Mouse (Mus musculus): ENCODE measurements around the gene Hils1. TPM values are rescaled to one million over a fixed set of nuclear protein-coding genes. Genes with fewer than 3 reads are reported as not detected.
A peak's percentile ranks its signal among the peaks of the same experiment; 100 is the strongest.

The Hils1 gene
- polyA plus RNA-seq (2012; fragmentation: generic; extraction: Trizol), result not detected
- long read RNA-seq, experiment 1, result 0 reads
- long read RNA-seq, experiment 2, result 0 reads

GRCm38 (mm10) chr11:94967419-94967818, at the start of gene Hils1:
Gene Hils1 (plus strand): TSS chr11:94967593.
- Histone ChIP-seq H3K27me3 (ENCODE audit: control insufficient read depth, insufficient read depth, insufficient read length) (peaks cover 9% of the 10 kb centered on the region), H3K79me2 (ENCODE audit: control insufficient read depth, insufficient read depth) (no peaks in the 10 kb centered on the region), H3ac (ENCODE audit: control insufficient read depth, insufficient read length, low read depth) (no peak within 1 kb of the TSS), H3K36me3 (ENCODE audit: control insufficient read depth, insufficient read depth) (no peaks in the 10 kb centered on the region), H3K79me3 (ENCODE audit: low read depth) (no peaks in the 10 kb centered on the region), H3K4me3 (ENCODE audit: insufficient read depth, poor library complexity, severe bottlenecking) (no peak within 1 kb of the TSS)
- TF ChIP-seq MYOG (IDR thresholded peaks at IDR 0.05; ENCODE audit: control insufficient read depth, extremely low read depth, insufficient read length) (no peak), FOSL1 (IDR thresholded peaks at IDR 0.05; ENCODE audit: insufficient read depth, low read length, poor library complexity, severe bottlenecking) (no peak), CEBPB (IDR thresholded peaks at IDR 0.05; ENCODE audit: low read depth) (no peak), CTCF (IDR thresholded peaks at IDR 0.05; ENCODE audit: control insufficient read depth, insufficient read depth, insufficient read length) (no peak), MAX (IDR thresholded peaks at IDR 0.05) (no peak), USF1 (IDR thresholded peaks at IDR 0.05; ENCODE audit: low read depth) (no peak), MYOD1 (IDR thresholded peaks at IDR 0.05; ENCODE audit: control insufficient read depth, insufficient read length, low read depth) (no peak)

- Histone ChIP-seq H3K27me3 (ENCODE audit: control insufficient read depth, insufficient read depth, insufficient read length) (no peaks in the 10 kb centered on the region), H3ac (ENCODE audit: control insufficient read depth, insufficient read length, low read depth) (no peak overlapping the region), H3K4me3 (ENCODE audit: insufficient read depth, poor library complexity, severe bottlenecking) (no peak overlapping the region), H3K36me3 (ENCODE audit: control insufficient read depth, insufficient read depth) (no peaks in the 10 kb centered on the region), H3K79me2 (ENCODE audit: control insufficient read depth, insufficient read depth) (no peaks in the 10 kb centered on the region), H3K79me3 (ENCODE audit: low read depth) (no peaks in the 10 kb centered on the region)
- TF ChIP-seq FOSL1 (IDR thresholded peaks at IDR 0.05; ENCODE audit: insufficient read depth, low read length, poor library complexity, severe bottlenecking), result no peak
- TF ChIP-seq MAX (IDR thresholded peaks at IDR 0.05), result no peak
- no peak for TF ChIP-seq MYOD1 (IDR thresholded peaks at IDR 0.05; ENCODE audit: control insufficient read depth, insufficient read length, low read depth)
- no peak for TF ChIP-seq CEBPB (IDR thresholded peaks at IDR 0.05; ENCODE audit: low read depth)
These were observed 49.7 kb upstream of the Hils1 start for GRCm38 (mm10) chr11:94917717-94918116.

DNA sequence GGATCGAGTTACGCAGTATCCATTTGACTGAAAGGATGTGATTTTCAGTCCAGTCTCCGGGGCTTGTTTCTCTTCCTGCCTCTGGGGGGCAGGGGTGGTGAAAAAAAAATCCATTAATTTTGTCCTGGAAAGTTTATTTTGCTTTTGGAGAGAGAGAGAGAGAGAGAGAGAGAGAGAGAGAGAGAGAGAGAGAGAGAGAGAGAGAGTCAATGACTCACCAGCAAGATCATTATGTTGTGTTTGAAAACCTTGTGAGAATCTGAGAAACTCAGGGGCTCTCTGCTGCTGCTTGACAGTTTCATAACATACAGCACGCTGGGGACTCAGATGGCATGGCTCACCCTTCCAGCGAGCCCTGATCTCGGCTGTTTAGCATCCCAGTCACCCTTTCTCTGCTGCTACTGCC, 46.4 kb upstream of the Hils1 start:
- Histone ChIP-seq H3K79me3 (ENCODE audit: low read depth) (no peaks in the 10 kb centered on the region), H3ac (ENCODE audit: control insufficient read depth, insufficient read length, low read depth) (no peak overlapping the region), H3K36me3 (ENCODE audit: control insufficient read depth, insufficient read depth) (no peaks in the 10 kb centered on the region), H3K4me3 (ENCODE audit: insufficient read depth, poor library complexity, severe bottlenecking) (no peak overlapping the region), H3K27me3 (ENCODE audit: control insufficient read depth, insufficient read depth, insufficient read length) (no peaks in the 10 kb centered on the region), H3K79me2 (ENCODE audit: control insufficient read depth, insufficient read depth) (no peaks in the 10 kb centered on the region)
- TF ChIP-seq CTCF (IDR thresholded peaks at IDR 0.05; ENCODE audit: control insufficient read depth, insufficient read depth, insufficient read length) (no peak), CEBPB (IDR thresholded peaks at IDR 0.05; ENCODE audit: low read depth) (no peak), USF1 (IDR thresholded peaks at IDR 0.05; ENCODE audit: low read depth) (no peak), FOSL1 (IDR thresholded peaks at IDR 0.05; ENCODE audit: insufficient read depth, low read length, poor library complexity, severe bottlenecking) (no peak), MYOD1 (IDR thresholded peaks at IDR 0.05; ENCODE audit: control insufficient read depth, insufficient read length, low read depth) (no peak), MYOG (IDR thresholded peaks at IDR 0.05; ENCODE audit: control insufficient read depth, extremely low read depth, insufficient read length) (no peak), MAX (IDR thresholded peaks at IDR 0.05) (no peak)

GRCm38 (mm10) chr11:94924977-94925376, 42.4 kb upstream of the Hils1 start:
- TF ChIP-seq FOSL1 (IDR thresholded peaks at IDR 0.05; ENCODE audit: insufficient read depth, low read length, poor library complexity, severe bottlenecking), result no peak
- TF ChIP-seq CEBPB (IDR thresholded peaks at IDR 0.05; ENCODE audit: low read depth), result no peak
- no peak for TF ChIP-seq MYOD1 (IDR thresholded peaks at IDR 0.05; ENCODE audit: control insufficient read depth, insufficient read length, low read depth)
- no peak for TF ChIP-seq USF1 (IDR thresholded peaks at IDR 0.05; ENCODE audit: low read depth)
- TF ChIP-seq MYOG (IDR thresholded peaks at IDR 0.05; ENCODE audit: control insufficient read depth, extremely low read depth, insufficient read length), result no peak
- TF ChIP-seq MAX (IDR thresholded peaks at IDR 0.05), result no peak
- no peak for TF ChIP-seq CTCF (IDR thresholded peaks at IDR 0.05; ENCODE audit: control insufficient read depth, insufficient read depth, insufficient read length)
- no peaks in the 10 kb centered on the region for H3K27me3 ChIP-seq (ENCODE audit: control insufficient read depth, insufficient read depth, insufficient read length)
- H3K36me3 ChIP-seq (ENCODE audit: control insufficient read depth, insufficient read depth), result no peaks in the 10 kb centered on the region
- H3K79me3 ChIP-seq (ENCODE audit: low read depth), result no peaks in the 10 kb centered on the region
- H3K4me3 ChIP-seq (ENCODE audit: insufficient read depth, poor library complexity, severe bottlenecking), result no peak overlapping the region
- no peaks in the 10 kb centered on the region for H3K79me2 ChIP-seq (ENCODE audit: control insufficient read depth, insufficient read depth)
- no peak overlapping the region for H3ac ChIP-seq (ENCODE audit: control insufficient read depth, insufficient read length, low read depth)

GRCm38 (mm10) chr11:94926431-94926830, 41.0 kb upstream of the Hils1 start:
- Histone ChIP-seq H3K4me3 (ENCODE audit: insufficient read depth, poor library complexity, severe bottlenecking) (no peak overlapping the region), H3K36me3 (ENCODE audit: control insufficient read depth, insufficient read depth) (no peaks in the 10 kb centered on the region), H3K79me3 (ENCODE audit: low read depth) (no peaks in the 10 kb centered on the region), H3ac (ENCODE audit: control insufficient read depth, insufficient read length, low read depth) (no peak overlapping the region), H3K27me3 (ENCODE audit: control insufficient read depth, insufficient read depth, insufficient read length) (no peaks in the 10 kb centered on the region), H3K79me2 (ENCODE audit: control insufficient read depth, insufficient read depth) (no peaks in the 10 kb centered on the region)
- TF ChIP-seq CEBPB (IDR thresholded peaks at IDR 0.05; ENCODE audit: low read depth), result no peak
- no peak for TF ChIP-seq FOSL1 (IDR thresholded peaks at IDR 0.05; ENCODE audit: insufficient read depth, low read length, poor library complexity, severe bottlenecking)
- TF ChIP-seq MAX (IDR thresholded peaks at IDR 0.05), result no peak
- TF ChIP-seq MYOG (IDR thresholded peaks at IDR 0.05; ENCODE audit: control insufficient read depth, extremely low read depth, insufficient read length), result no peak
- no peak for TF ChIP-seq USF1 (IDR thresholded peaks at IDR 0.05; ENCODE audit: low read depth)
- TF ChIP-seq CTCF (IDR thresholded peaks at IDR 0.05; ENCODE audit: control insufficient read depth, insufficient read depth, insufficient read length), result no peak
- TF ChIP-seq MYOD1 (IDR thresholded peaks at IDR 0.05; ENCODE audit: control insufficient read depth, insufficient read length, low read depth), result no peak

DNA sequence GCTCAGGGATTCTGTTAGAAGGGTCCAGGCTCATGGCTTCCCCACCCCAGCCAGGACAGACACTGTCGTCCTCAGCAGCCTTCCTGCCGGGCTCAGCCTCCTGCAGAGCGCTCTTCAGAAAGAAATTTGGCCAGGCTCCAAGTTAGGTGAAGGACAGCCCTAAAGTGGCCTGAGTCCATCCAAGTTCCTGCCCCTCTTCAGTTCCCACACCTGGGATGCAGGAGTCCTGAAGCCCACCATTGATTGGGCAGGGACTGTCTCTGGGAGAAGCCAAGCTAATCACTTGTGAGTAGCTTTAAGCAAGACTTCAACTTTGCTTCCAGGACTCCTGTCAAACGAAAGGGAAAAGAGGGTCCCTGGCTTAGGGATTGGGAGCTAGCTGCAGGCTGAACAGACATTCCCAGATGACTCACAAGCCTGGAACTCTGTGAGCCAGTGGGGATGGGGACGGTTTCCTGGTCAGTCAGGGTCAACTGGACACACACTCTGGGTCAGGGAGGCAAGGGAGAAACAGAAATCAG, 39.6 kb upstream of the Hils1 start:
- Histone ChIP-seq H3K79me3 (ENCODE audit: low read depth) (no peaks in the 10 kb centered on the region), H3K4me3 (ENCODE audit: insufficient read depth, poor library complexity, severe bottlenecking) (no peak overlapping the region), H3K36me3 (ENCODE audit: control insufficient read depth, insufficient read depth) (no peaks in the 10 kb centered on the region), H3K79me2 (ENCODE audit: control insufficient read depth, insufficient read depth) (no peaks in the 10 kb centered on the region), H3ac (ENCODE audit: control insufficient read depth, insufficient read length, low read depth) (no peak overlapping the region), H3K27me3 (ENCODE audit: control insufficient read depth, insufficient read depth, insufficient read length) (no peaks in the 10 kb centered on the region)
- TF ChIP-seq MYOG (IDR thresholded peaks at IDR 0.05; ENCODE audit: control insufficient read depth, extremely low read depth, insufficient read length), result no peak
- peak; percentile 12 for TF ChIP-seq MYOD1 (IDR thresholded peaks at IDR 0.05; ENCODE audit: control insufficient read depth, insufficient read length, low read depth)
- TF ChIP-seq USF1 (IDR thresholded peaks at IDR 0.05; ENCODE audit: low read depth), result no peak
- no peak for TF ChIP-seq CTCF (IDR thresholded peaks at IDR 0.05; ENCODE audit: control insufficient read depth, insufficient read depth, insufficient read length)
- peak; percentile 85 for TF ChIP-seq FOSL1 (IDR thresholded peaks at IDR 0.05; ENCODE audit: insufficient read depth, low read length, poor library complexity, severe bottlenecking)
